Mouse (Mus musculus): Measurements from ENCODE around the gene Pold1. TPM values are rescaled to one million over a fixed set of nuclear protein-coding genes. Genes with fewer than 3 reads are reported as not detected.

Pold1 gene
- polyA plus RNA-seq, 1 experiment from 2014 or later, result 58.5 TPM

- Histone ChIP-seq H3K4me1 (ENCODE audit: control insufficient read depth, insufficient read depth, low read length) (no peaks in the 10 kb centered on the region), H3K36me3 (ENCODE audit: control insufficient read depth, insufficient read depth, low read length) (no peaks in the 10 kb centered on the region), H3K27me3 (ENCODE audit: control insufficient read depth, insufficient read depth, low read length) (no peaks in the 10 kb centered on the region), H3K4me3 (ENCODE audit: low read depth, low read length) (no peak overlapping the region), H3K27ac (ENCODE audit: low read depth, low read length) (no peak overlapping the region), H3K9ac (ENCODE audit: low read length) (no peak overlapping the region), H3K4me2 (no peak overlapping the region), H3K9me3 (ENCODE audit: control insufficient read depth, low read length) (no peaks in the 10 kb centered on the region; the same call in 1 of the 2 replicates)
- 36% methylated on average over 5 of the region's 5 CpGs for WGBS
- DNase-seq (ENCODE audit: low spot score, missing footprints) (peak; percentile 95), ATAC-seq (ENCODE audit: low FRiP score) (no peak)
Observed at GRCm38 (mm10) chr7:44501563-44502115, 47.0 kb downstream of the Pold1 start.

GRCm38 (mm10) chr7:44500046-44500445 is 48.6 kb downstream of the Pold1 start:
- Histone ChIP-seq H3K9me3 (ENCODE audit: control insufficient read depth, low read length) (no peaks in the 10 kb centered on the region; the same call in 1 of the 2 replicates), H3K4me3 (ENCODE audit: low read depth, low read length) (no peak overlapping the region), H3K27ac (ENCODE audit: low read depth, low read length) (no peak overlapping the region), H3K4me1 (ENCODE audit: control insufficient read depth, insufficient read depth, low read length) (peaks cover 8% of the 10 kb centered on the region), H3K9ac (ENCODE audit: low read length) (no peak overlapping the region), H3K4me2 (no peak overlapping the region), H3K36me3 (ENCODE audit: control insufficient read depth, insufficient read depth, low read length) (no peaks in the 10 kb centered on the region), H3K27me3 (ENCODE audit: control insufficient read depth, insufficient read depth, low read length) (no peaks in the 10 kb centered on the region)
- 50% methylated on average over 16 of the region's 20 CpGs for WGBS
- ATAC-seq (ENCODE audit: low FRiP score) (no peak), DNase-seq (ENCODE audit: low spot score, missing footprints) (no peak)

- Histone ChIP-seq H3K9ac (ENCODE audit: low read length) (no peak overlapping the region), H3K4me2 (no peak overlapping the region), H3K27me3 (ENCODE audit: control insufficient read depth, insufficient read depth, low read length) (no peaks in the 10 kb centered on the region), H3K4me3 (ENCODE audit: low read depth, low read length) (no peak overlapping the region), H3K36me3 (ENCODE audit: control insufficient read depth, insufficient read depth, low read length) (no peaks in the 10 kb centered on the region), H3K4me1 (ENCODE audit: control insufficient read depth, insufficient read depth, low read length) (peaks cover 10% of the 10 kb centered on the region), H3K9me3 (ENCODE audit: control insufficient read depth, low read length) (no peaks in the 10 kb centered on the region), H3K27ac (ENCODE audit: low read depth, low read length) (no peak overlapping the region)
- no peak for ATAC-seq (ENCODE audit: low FRiP score)
- DNase-seq (ENCODE audit: low spot score, missing footprints), result no peak
- whole genome bisulfite sequencing, result 70% methylated on average over 1 of the region's 1 CpGs
Observed at GRCm38 (mm10) chr7:44498922-44499321, 49.7 kb downstream of the Pold1 start.

GRCm38 (mm10) chr7:44497361-44498055 is 51.1 kb downstream of the Pold1 start:
- H3K27ac ChIP-seq (ENCODE audit: low read depth, low read length), result no peak overlapping the region
- H3K4me2 ChIP-seq, result peak overlapping the region; percentile 83
- DNase-seq (ENCODE audit: low spot score, missing footprints) (no peak), ATAC-seq (ENCODE audit: low FRiP score) (no peak)
- peaks cover 10% of the 10 kb centered on the region for H3K4me1 ChIP-seq (ENCODE audit: control insufficient read depth, insufficient read depth, low read length)
- no peaks in the 10 kb centered on the region for H3K27me3 ChIP-seq (ENCODE audit: control insufficient read depth, insufficient read depth, low read length)
- peak overlapping the region; percentile 93 for H3K9ac ChIP-seq (ENCODE audit: low read length)
- H3K4me3 ChIP-seq (ENCODE audit: low read depth, low read length), result peak overlapping the region; percentile 76
- WGBS, result 84% methylated on average over 10 of the region's 10 CpGs
- no peaks in the 10 kb centered on the region for H3K9me3 ChIP-seq (ENCODE audit: control insufficient read depth, low read length)
- H3K36me3 ChIP-seq (ENCODE audit: control insufficient read depth, insufficient read depth, low read length), result no peaks in the 10 kb centered on the region

GRCm38 (mm10) chr7:44496771-44497109 is 51.9 kb downstream of the Pold1 start:
- peak overlapping the region; percentile 83 for H3K4me2 ChIP-seq
- H3K4me1 ChIP-seq (ENCODE audit: control insufficient read depth, insufficient read depth, low read length), result peaks cover 10% of the 10 kb centered on the region
- no peaks in the 10 kb centered on the region for H3K9me3 ChIP-seq (ENCODE audit: control insufficient read depth, low read length)
- ATAC-seq (ENCODE audit: low FRiP score), result no peak
- peak overlapping the region; percentile 85 for H3K27ac ChIP-seq (ENCODE audit: low read depth, low read length)
- DNase-seq (ENCODE audit: low spot score, missing footprints), result no peak
- peak overlapping the region; percentile 76 for H3K4me3 ChIP-seq (ENCODE audit: low read depth, low read length)
- under 1% methylated on average over 26 of the region's 26 CpGs for WGBS
- H3K36me3 ChIP-seq (ENCODE audit: control insufficient read depth, insufficient read depth, low read length), result peaks cover 5% of the 10 kb centered on the region
- H3K9ac ChIP-seq (ENCODE audit: low read length), result peak overlapping the region; percentile 93
- no peaks in the 10 kb centered on the region for H3K27me3 ChIP-seq (ENCODE audit: control insufficient read depth, insufficient read depth, low read length)

GRCm38 (mm10) chr7:44495992-44496770 is 52.5 kb downstream of the Pold1 start, which contains the start of the genes Emc10 and Fam71e1:
TSS of gene Emc10 (minus strand) at chr7:44496529.
TSS of gene Fam71e1 (plus strand) at chr7:44496581.
- H3K27me3 ChIP-seq (ENCODE audit: control insufficient read depth, insufficient read depth, low read length), result no peaks in the 10 kb centered on the region
- peak within 1 kb of the TSS; percentile 85 for H3K27ac ChIP-seq (ENCODE audit: low read depth, low read length)
- H3K4me3 ChIP-seq (ENCODE audit: low read depth, low read length), result peak within 1 kb of the TSS; percentile 76
- peak within 1 kb of the TSS; percentile 93 for H3K9ac ChIP-seq (ENCODE audit: low read length)
- ATAC-seq (ENCODE audit: low FRiP score) (peak; percentile 96), DNase-seq (ENCODE audit: low spot score, missing footprints) (peak; percentile 100)
- no peaks in the 10 kb centered on the region for H3K9me3 ChIP-seq (ENCODE audit: control insufficient read depth, low read length)
- peaks cover 10% of the 10 kb centered on the region for H3K36me3 ChIP-seq (ENCODE audit: control insufficient read depth, insufficient read depth, low read length)
- peak within 1 kb of the TSS; percentile 83 for H3K4me2 ChIP-seq
- peaks cover 10% of the 10 kb centered on the region for H3K4me1 ChIP-seq (ENCODE audit: control insufficient read depth, insufficient read depth, low read length)
- 1% methylated on average over 58 of the region's 58 CpGs for WGBS

GRCm38 (mm10) chr7:44495086-44495485 is 53.6 kb downstream of the Pold1 start:
- peaks cover 10% of the 10 kb centered on the region for H3K4me1 ChIP-seq (ENCODE audit: control insufficient read depth, insufficient read depth, low read length)
- peak overlapping the region; percentile 76; the same call in 1 of the 2 replicates for H3K4me3 ChIP-seq (ENCODE audit: low read depth, low read length)
- WGBS, result 88% methylated on average over 7 of the region's 7 CpGs
- DNase-seq (ENCODE audit: low spot score, missing footprints) (peak; percentile 37), ATAC-seq (ENCODE audit: low FRiP score) (no peak)
- H3K36me3 ChIP-seq (ENCODE audit: control insufficient read depth, insufficient read depth, low read length), result peaks cover 18% of the 10 kb centered on the region
- H3K4me2 ChIP-seq, result peak overlapping the region; percentile 83
- peak overlapping the region; percentile 93; the same call in 1 of the 2 replicates for H3K9ac ChIP-seq (ENCODE audit: low read length)
- H3K27me3 ChIP-seq (ENCODE audit: control insufficient read depth, insufficient read depth, low read length), result no peaks in the 10 kb centered on the region
- no peak overlapping the region for H3K27ac ChIP-seq (ENCODE audit: low read depth, low read length)
- H3K9me3 ChIP-seq (ENCODE audit: control insufficient read depth, low read length), result no peaks in the 10 kb centered on the region

GRCm38 (mm10) chr7:44494681-44495080 is 54.0 kb downstream of the Pold1 start:
- no peak for ATAC-seq (ENCODE audit: low FRiP score)
- no peak overlapping the region for H3K4me3 ChIP-seq (ENCODE audit: low read depth, low read length)
- peak; percentile 47 for DNase-seq (ENCODE audit: low spot score, missing footprints)
- H3K27me3 ChIP-seq (ENCODE audit: control insufficient read depth, insufficient read depth, low read length), result no peaks in the 10 kb centered on the region
- 91% methylated on average over 12 of the region's 12 CpGs for WGBS
- H3K9ac ChIP-seq (ENCODE audit: low read length), result no peak overlapping the region
- no peaks in the 10 kb centered on the region for H3K9me3 ChIP-seq (ENCODE audit: control insufficient read depth, low read length)
- no peak overlapping the region for H3K4me2 ChIP-seq
- no peak overlapping the region for H3K27ac ChIP-seq (ENCODE audit: low read depth, low read length)
- peaks cover 10% of the 10 kb centered on the region for H3K4me1 ChIP-seq (ENCODE audit: control insufficient read depth, insufficient read depth, low read length)
- H3K36me3 ChIP-seq (ENCODE audit: control insufficient read depth, insufficient read depth, low read length), result peaks cover 18% of the 10 kb centered on the region
